Mouse (Mus musculus) B cell, adult 2 months (primary cell): Measurements from ENCODE around the gene Gm29427.

ENCODE experiments used
- DNase-seq, 2 experiments: peaks; one replicate each; pipeline ENCODE4 v3.0.0; 2022

Gm29427 gene

GRCm38 (mm10) chr1:130644103-130644502 lies 71.5 kb downstream of the Gm29427 start:
- DNase-seq: no peak

GRCm38 (mm10) chr1:130640967-130641366 lies 74.6 kb downstream of the Gm29427 start:
- no peak for DNase-seq

- DNase-seq: peak; percentile 93 to 94
Observed at GRCm38 (mm10) chr1:130633761-130634410, 81.7 kb downstream of the Gm29427 start.

- DNase-seq: peak; percentile 15 to 17
Observed at GRCm38 (mm10) chr1:130633316-130633715, 82.3 kb downstream of the Gm29427 start.

GRCm38 (mm10) chr1:130629521-130629920 lies 86.1 kb downstream of the Gm29427 start, which contains the start of gene Zp3r:
Gene Zp3r, minus strand, starts transcription at chr1:130629621.
- DNase-seq: no peak
